Mouse (Mus musculus) adrenal gland, adult (tissue): ENCODE data around the gene Pcdh15.
A peak's percentile ranks its signal among the peaks of the same experiment; 100 is the strongest.

Source experiments
- DNase-seq, 2 experiments: peaks; one replicate each; pipeline ENCODE4 v3.0.0; 2022 to 2023; ENCODE audit warnings: low spot score in 1 of 2; ENCODE audit not compliant: inconsistent age in 2 of 2

The Pcdh15 gene

DNA sequence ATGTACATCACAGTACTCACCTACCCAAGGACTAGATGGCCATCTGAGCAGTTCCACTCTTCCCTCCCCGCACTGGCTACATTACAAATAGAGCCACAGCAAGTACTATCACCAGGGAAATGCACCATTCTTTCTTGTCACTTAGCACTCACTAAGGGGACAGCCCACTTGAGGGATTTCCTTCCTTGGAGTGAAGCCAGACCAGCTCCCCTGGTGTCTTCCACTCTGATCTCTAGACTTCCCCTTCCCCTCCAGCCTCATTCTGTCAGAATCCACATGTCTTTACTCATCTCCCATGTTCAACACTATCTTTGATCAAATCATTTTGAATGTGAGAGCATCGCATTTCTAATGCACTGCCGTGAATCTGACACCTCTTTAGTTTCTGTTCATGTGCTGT lies 1413.2 kb downstream of the Pcdh15 start:
- DNase-seq: no peak

- no peak for DNase-seq
Measured at GRCm38 (mm10) chr10:74513743-74514142, 1414.6 kb downstream of the Pcdh15 start.

- no peak for DNase-seq
Measured at GRCm38 (mm10) chr10:74538371-74538770, 1439.2 kb downstream of the Pcdh15 start.

DNA sequence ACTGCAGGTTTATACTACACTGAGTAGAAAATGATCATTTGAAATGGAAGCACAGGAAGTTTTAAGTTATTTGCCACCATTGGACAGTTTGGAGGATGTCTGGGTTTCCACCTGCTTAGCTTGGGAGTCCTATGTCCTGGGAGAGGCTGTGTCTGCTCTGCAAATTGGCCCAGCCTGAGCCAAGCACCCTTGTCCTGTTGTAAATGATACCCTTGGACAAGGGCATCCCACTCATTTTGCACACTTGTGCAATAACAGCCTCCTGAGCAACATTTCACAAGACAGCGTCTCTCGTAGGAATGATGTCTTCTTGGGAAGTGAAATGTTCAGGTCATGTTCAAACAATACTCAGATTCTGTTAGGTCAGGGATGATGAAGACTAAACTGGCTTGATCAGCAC lies 1456.2 kb downstream of the Pcdh15 start:
- no peak for DNase-seq

DNA sequence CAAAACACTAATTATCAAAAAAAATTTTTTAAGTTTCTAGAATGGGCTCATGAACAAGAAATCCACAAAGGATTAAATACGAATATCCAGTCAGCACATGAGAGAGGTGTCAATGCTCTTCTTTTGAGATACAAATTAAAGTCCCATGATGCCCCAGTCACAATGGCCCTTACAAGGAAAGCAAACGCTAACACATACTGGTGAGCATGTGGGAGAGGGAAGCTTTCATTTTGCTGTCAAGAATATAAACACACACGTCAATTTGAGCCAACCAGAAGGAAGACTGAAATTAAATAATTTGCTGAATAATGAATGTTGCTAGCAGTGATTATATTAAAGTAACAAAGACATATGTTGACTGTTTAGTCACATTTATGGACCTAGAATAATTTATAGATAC lies 1470.5 kb downstream of the Pcdh15 start:
- no peak for DNase-seq

DNA sequence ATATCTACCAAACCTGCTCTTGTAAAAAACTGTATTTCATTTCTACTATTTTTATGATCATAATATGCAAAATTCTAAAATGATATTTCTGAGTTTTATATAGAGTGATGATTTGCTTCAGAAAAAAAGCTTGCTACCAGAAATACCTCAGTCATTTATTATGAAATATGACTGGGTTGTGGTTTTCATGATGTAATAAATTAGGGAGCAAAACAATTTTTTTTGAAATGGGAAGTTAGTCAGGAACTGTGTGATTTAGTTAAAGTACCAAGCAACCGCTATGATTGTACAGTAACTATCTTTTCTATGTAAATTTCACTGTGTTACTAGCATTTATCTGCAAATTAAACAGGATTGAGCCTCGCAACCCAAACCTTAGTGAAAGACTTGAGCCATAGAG lies 1480.8 kb downstream of the Pcdh15 start:
- DNase-seq: no peak

GRCm38 (mm10) chr10:74591799-74592198 lies 1492.7 kb downstream of the Pcdh15 start:
- no peak for DNase-seq

- DNase-seq: no peak
Measured at GRCm38 (mm10) chr10:74607683-74608082, 1508.5 kb downstream of the Pcdh15 start.

- no peak for DNase-seq
Measured at GRCm38 (mm10) chr10:74621837-74622236, 1522.7 kb downstream of the Pcdh15 start.

DNA sequence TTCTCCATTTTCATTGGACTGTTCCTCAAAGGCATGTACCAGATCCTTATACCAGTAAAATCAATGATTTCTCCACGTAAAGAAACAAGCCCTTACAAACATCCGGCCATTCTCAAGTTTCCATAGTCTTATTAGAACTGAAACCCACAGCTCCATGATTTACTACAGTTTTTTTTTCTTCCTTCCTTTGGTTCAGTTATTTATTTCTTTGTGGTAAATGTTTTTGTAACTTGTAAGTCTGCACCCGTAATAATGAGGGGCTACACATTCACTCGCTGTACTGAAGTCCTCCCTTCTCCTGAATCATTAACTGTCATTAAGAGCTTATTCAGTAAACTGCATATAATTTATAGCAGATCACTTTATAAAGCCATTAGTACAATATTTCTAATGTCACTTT lies 1526.6 kb downstream of the Pcdh15 start:
- no peak for DNase-seq

DNA sequence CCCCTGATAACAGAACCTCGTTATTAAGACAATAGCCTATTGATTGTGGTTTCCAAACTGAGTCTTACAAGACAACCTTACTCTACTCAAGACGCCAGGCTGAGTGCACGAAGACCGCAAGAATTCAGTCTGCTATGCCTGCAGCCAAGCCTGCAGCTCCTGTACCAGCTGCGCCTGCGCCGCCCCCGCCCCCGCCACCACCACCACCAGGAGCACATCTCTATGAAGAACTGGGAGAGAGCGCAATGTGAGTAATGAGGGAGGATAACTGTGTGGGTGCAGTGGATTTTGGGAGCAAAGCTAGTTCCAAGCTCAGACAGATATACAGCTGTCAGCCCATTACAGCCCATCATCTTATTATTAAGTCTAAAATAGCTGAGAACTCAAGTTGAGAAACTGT lies 1527.5 kb downstream of the Pcdh15 start:
- DNase-seq: no peak

DNA sequence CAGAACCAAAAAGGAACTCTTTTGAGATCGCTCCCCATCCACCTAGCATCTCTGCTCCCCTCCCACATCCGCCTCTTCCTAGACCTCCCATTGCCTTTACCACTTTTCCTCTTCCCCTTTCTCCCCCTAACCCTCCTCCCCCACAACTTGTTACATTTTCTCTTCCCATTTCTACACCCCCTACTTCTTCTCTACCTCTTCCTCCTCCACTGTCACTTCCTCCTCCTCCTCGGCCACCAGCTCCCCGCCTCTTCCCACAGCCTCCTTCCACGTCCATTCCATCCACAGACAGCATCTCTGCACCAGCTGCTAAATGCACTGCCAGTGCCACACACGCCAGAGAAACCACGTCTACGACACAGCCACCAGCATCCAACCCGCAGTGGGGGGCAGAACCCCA lies 1532.2 kb downstream of the Pcdh15 start:
- no peak for DNase-seq

- DNase-seq: no peak
Measured at GRCm38 (mm10) chr10:74637040-74637439, 1537.9 kb downstream of the Pcdh15 start.

DNA sequence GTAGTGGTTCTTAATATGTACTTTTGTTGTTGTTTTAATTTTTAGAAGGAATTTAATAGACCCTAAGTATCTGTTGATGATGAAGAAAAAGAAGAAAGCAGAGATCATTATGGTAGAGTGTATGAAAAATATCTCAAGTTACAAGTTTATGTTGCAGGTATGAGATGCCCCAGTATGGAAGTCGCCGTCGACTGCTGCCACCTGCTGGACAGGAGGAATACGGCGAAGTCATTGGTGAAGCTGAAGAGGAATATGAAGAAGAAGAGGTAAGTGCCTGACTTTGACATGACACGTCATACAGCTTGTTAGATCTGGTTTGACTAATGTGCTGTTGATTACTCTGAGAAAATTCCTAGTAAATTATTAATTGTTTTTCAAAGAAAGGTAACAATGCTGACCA lies 1543.0 kb downstream of the Pcdh15 start:
- peak in 1 of 2 experiments; percentile 55 for DNase-seq

DNA sequence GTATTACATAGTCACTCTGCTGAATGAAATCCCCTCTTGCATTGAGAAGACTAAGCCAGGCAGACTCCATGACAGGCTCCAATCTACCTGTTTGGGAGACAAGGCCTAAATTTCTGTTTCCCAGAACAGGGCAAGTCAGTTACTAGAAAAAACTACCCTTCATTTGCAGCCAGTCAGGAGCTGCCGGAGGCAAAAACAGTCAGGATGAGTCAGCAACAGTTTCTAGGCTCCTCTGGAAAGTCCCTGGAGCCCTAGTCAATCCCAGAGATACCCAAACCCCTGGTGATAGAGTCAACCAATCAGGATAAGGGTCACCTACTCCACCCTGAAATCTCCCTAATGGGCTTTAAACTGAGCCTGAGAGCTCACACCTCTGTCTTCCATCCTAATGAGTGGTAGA lies 1564.0 kb downstream of the Pcdh15 start:
- DNase-seq: no peak

DNA sequence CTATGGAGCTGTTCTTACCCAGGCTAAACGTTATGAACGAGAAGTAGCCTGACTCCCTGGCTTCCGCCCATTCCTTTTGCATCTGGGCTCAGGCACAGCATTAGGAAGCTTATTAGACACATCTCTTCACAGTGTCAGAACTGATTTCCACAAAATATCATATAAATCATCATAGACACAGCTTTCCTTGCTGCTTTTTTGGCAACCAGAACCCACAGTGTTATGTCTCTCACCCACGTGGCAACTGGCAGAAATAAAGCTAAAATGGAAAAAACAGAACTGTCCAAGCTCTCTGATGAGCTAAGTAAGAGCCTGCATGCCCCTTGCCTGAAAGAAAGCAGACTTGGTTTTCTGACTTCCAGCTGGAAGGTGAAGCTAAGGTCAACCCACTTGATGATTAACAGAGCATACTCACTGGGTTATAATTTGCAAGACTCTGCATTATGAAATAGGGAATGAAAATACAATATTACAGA lies 1580.9 kb downstream of the Pcdh15 start:
- DNase-seq: peak in 1 of 2 experiments; percentile 28

DNA sequence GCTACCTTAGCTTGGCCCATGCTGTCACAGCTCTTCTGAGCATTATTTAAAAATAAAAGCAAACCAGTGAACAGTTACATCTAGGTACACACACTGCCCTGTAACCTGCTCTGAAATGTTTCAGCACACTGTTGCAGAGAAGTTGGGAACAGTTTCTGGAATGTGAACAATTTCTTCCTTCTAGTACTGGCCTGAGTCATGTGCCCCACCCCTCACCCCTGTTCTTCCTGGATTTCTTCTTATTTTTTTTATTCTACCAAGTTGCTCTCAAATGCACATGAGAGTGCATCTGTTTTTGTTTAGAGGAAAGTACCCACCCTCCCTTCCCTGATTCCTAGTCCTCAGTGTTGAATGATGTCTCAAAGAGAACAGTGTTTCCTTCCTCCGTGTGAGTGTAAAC lies 1581.4 kb downstream of the Pcdh15 start:
- no peak for DNase-seq
